Mouse (Mus musculus) kidney, postnatal 36 days (tissue): ENCODE data around the gene Stap2.

Source experiments
- DNase-seq, 2 experiments: peaks; one replicate each; pipeline ENCODE4 v3.0.0; 2021 to 2022; ENCODE audit warnings: mixed read lengths in 2 of 2

Gene Stap2

DNA sequence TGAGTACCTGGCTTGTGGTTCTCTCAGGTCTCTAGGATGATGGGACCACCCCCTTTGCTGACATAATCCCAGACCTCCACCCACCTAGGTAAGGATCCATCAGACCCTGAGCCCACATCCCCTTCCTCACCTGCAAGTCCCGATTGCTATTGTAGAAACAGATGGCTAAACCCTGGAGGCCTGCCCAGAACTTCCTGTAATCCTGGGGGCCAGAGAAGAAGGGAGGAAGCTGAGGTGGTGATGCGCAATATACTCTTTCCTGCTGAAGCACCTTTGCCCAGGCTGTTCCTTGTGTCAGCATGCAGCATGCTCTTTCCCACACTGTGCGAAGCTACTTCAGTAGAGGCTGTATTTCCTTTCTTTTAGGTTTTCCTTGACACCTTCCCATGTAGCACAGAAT is 2.4 kb downstream of the Stap2 start:
- DNase-seq: no peak

DNA sequence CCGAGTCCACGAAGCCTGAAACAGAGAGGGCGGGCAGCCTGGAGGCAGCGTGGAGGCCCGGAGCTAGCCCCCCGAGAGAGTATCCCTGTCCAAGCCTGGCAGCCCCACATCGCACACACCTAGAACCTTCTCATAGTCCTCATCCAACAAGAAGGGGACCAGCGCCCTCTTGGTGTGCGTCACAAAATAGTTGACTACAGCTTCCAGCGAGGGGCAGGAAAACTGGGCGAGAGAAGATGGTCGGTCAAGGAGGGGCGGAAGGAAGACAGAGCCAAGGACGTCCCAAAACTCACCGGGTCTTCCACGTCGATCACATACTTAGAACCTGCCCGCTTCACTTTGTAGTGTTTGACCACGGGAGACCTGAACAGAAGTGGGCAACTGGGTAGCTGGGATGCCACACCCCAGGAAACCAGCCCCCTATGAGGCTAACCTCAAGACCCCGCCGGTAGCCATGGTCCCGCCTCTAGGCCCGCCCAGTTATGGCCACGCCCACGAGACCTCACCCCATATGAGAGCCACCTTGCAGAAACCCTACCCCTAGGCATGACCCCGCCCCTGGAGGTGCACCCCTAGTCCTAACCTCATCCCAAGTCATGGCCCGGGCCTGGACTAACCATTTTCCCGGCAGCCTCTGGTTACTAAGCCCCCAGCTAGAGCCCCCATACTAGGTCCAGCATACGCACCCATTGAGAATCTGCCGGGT is 5.4 kb downstream of the Stap2 start:
- DNase-seq: no peak

DNA sequence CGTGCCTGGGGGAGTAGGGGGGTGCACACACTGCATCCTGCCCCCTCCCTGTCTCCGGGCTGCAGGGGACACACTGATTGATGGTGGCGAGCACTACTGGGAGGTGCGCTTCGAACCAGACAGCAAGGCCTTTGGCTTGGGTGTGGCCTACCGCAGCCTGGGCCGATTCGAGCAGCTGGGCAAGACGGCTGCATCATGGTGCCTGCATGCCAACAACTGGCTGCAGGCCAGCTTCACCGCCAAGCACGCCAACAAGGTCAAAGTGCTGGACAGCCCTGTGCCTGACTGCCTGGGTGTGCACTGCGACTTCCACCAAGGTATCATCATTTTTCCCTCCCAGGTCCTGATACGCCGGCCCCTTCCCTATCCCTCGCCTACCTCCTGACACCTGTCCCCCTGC is 9.4 kb downstream of the Stap2 start:
- peak; percentile 76 to 85 for DNase-seq

DNA sequence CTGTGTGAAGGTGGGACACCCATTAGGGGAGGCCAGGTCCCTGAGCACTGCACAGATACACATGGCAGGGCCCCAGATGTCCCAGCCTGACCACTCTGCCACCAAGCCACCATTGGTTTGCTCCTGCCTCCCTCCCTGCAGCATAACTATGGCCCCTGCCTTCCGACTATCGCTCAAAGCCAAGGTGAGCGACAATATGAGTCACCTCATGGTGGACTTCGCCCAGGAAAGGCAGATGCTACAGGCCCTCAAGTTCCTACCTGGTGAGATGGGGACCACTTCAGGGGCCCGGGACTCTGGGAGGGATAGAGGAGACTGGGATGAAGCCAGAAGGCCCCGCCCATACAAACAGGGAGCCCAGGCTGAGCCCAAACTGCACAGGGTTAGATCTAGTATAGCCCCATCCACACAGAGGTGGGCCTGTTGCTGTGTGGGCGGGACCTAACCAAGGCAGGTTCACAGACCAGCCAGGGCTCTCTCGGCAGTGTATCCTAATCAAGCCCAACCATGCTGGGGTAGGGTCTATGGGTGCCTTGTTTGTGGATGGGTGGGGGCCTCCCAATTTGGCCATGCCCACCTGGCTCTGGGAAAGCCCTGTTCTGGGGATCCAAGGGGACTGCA is 15.0 kb downstream of the Stap2 start:
- no peak for DNase-seq

DNA sequence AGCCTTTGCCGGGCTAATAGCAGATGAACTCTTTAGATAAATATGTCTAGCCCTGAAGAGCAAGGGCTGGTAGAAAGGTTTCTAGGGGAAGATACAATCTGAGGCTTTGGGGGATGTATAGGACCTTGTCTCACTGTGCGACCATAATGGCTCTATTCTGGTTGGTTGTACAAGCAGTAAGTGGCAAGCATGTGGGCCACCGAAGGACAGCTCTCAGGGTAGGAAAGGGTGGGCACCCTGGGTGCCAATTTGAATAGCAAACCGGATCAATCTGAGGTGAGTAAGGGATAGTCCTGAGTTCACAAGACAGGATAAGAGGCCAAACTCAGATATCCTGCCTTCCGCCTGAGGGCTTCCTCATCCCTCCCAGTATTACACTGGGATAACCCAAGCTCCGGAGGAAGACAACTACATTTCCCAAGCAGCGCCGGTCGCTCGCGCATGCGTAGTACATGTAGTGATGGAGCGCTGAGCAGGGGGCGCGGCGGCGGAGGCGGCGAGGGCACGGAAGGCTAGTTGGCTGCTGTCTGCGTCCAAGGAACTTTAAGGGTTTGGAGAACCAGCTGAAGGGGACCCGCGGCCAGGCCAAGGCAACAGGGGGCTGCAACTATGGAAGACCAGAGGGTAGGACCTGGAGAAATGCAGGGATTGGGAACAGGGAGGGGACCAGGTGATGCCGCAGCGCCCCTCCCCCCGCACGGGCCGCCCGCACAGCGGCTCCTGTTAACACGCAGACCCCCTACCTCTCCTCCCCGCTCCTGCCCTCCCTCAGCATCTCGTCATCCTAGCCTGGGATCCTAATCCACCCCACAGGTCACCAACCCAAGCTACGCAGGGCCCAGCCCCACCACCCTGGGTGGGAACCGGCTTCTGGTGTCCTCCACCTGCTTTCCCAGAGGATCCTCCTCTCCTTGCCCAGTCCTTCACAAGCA is 19.1 kb downstream of the Stap2 start, which contains the start of gene Fsd1:
TSS of gene Fsd1 (plus strand) at position 480 of the 932 bp plus-strand sequence.
- peak in 1 of 2 experiments; percentile 59 for DNase-seq

DNA sequence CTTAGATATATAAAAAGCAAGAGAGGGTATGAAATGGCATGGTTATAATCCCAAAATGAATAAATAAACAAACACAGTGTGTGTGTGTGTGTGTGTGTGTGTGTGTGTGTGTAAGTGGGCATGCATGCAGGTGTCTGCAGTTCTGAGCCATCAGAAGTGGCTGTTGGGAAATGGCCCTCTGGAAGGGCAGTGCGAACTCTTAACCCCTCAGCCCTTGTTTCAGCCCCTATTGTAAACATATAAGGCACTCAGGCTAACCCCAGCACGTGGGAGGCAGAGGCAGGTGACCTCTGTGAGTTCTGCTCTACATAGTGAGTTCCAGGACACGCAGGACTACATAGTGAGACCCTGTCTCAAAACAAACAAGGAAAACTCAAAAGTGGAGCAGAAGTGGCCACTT is 28.1 kb downstream of the Stap2 start:
- no peak for DNase-seq

DNA sequence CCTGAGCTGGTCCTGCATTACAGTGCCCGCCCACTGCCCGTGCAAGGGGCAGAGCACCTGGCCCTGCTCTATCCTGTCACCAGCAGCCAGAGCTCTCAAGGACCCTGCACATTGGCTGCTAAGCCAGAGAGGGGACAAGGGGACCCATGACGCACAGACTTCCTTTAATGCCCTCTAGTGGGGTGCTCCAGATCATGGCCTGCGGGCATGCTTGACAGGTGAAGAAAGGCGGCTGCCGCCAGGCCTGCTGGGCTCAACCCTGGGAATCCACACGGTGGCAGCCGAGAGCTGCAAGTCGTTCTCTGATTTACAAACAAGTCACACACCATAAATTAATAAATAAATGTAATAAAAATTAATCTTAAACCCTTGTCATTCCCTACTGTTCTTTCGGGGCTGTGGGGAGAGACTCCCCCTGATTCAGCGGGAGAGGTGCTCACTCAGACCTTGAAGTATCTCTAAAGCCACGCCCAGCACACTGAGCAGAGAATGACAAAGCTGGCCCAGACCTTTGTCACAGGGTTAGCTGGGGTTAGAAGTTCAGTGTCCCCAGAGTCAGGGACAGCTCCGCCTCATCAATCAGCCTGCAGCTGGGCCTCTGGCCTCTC is 29.0 kb downstream of the Stap2 start:
- peak; percentile 78 to 92 for DNase-seq

DNA sequence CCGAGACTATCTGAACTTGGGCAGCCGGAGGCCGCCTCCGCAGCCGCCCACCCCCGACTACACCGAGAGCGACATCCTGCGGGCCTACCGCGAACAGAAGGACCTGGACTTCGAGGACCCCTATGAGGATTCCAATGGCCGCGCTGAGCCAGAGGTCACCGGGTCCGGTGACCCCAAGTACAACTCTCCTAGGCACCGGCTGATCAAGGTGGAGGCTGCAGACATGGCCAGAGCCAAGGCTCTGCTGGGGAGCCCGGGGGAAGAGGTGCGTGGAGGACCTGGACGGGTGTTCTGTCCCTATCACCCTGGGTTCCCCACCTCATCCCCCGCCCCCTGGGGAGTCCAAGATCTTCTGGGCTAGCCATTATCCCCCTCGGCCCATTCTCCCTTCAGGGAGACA is 33.9 kb downstream of the Stap2 start:
- no peak for DNase-seq

DNA sequence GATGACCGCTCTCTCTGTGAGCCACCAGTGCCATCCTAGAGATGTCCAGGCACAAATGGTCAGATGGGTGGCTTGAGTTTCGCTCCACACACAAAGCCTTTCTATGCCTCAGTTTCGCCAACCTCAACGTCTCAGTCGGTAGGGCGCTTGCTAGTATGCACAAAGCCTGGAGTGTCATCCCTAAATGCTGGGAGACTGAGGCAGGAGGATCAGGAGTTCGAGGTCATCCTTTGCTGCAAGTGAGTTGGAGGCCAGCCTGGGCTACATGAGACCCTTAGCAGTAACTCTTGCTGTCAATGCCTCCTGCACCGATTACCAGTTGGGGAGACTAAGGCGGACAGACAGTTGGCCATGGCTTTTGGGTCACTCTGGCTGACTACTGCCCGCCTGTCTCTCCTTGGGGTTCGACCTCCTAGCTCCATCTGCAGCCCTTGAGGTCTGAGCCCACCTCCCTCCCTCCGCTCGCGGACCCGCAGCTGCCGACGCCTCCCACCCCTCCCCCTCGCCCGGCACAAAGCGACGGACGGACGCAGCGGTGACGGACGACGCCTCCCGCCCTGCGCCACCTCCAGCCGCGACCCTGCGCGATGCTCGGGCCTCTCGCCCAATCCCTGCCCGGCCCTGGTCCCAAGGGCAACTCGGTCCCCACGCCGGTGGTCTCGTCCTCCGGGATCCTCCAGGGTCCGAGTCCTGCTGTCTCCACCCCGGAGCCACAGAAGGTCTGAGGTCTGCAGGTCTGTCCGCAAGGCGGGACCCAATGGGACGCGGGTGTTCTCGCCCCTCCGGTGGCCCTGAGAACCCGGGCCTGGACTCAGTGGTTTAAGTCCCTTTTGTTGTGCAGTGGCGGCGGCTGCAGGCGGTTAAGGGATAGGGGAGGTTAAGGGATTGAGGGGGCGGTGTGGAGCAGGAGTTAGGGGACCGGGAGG is 35.2 kb downstream of the Stap2 start, which contains the start of gene Shd:
TSS of gene Shd (plus strand) at position 502 of the 926 bp plus-strand sequence.
- DNase-seq: peak in 1 of 2 experiments; percentile 48

DNA sequence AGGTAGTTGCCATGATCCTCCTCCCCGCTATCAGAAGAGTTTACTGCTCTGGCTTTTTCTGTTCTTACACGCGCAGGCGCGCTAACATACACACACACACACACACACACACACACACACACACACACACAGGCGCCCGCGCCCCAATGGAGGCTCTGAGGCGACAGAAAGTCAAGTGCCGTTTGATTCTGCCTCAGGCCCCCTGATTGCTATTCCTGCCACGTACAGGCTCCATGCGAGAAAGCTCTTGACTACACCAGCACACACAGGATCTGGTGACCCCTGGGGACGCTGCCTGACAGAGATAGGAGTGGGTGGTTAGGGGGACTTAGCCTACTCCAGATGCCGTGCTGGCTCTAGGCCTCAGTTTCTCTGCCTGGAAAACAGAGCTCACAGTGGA is 35.8 kb downstream of the Stap2 start:
- peak; percentile 62 for DNase-seq

DNA sequence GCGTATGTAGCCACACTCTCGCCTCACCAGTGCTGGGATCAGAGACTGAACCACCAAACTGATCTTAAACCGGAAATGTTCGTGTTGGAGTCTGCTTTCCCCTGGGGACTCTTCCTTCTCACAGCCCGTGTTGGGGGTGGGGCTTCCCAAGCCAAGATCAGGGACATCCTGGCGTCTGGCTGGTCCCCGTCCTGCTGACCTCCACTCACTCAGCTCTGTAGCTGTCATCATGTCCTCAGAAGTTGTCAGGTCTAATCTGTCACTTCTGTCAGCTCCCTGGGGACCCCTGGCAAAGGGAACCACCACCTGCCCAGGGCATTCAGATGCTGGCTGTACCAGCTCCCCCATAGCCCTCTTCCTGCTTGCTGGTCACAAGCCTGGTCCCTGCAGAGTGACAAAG is 37.2 kb downstream of the Stap2 start:
- DNase-seq: peak; percentile 50 to 63

DNA sequence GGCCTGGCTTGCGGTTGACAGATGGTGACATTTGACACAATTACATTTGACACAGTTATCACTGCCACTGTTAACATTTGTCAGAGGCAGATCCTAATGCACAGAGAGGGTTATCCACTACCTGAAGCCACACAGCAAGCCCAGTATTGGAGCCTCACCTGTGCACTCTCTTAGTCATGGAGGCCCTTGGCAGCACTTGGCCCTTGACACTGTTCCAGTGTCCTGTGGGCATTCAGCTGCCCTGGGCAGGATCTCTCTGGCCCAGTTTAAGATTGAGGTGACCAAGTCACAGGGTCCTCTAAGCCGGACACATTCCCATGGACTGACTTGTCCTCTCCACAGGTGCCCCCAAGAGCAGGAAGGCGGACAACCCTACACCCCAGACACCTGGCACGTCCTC is 38.2 kb downstream of the Stap2 start:
- DNase-seq: no peak

DNA sequence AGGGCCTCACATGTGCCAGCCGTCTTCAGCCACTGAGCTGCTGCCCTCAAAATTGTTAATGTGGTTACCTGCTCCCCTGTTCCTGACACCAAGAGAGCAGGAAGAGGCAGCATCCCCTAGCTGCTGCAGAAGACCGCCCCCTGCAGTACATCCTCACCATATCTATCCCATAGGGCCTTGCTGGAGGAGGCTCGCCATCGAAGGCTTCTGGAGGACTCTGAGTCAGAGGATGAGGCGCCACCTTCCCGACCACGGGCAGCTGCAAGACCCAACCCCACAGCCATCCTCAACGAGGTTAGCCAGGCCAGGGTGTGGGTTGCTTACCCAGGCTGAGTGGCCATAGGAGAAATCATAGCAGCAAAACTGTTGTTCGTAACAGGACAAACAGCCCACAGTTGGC is 40.4 kb downstream of the Stap2 start:
- DNase-seq: no peak

DNA sequence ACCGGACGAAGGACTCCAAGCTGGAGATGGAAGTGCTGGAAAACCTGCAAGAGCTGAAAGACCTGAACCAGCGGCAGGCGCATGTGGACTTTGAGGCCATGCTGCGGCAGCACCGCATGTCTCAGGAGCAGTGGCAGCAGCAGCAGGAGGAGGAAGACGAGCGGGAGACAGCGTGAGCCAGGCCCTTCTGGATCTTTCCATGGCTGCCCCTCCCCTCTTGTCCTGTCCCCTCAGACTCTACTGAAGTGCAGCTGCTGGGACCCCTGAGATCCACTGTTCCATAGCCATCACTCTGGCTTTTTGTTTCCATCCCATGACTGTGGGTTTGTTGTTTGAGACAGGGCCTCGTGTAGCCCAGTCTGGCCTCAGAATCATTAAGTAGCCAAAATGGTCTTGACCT is 40.9 kb downstream of the Stap2 start:
- peak in 1 of 2 experiments; percentile 0 for DNase-seq

DNA sequence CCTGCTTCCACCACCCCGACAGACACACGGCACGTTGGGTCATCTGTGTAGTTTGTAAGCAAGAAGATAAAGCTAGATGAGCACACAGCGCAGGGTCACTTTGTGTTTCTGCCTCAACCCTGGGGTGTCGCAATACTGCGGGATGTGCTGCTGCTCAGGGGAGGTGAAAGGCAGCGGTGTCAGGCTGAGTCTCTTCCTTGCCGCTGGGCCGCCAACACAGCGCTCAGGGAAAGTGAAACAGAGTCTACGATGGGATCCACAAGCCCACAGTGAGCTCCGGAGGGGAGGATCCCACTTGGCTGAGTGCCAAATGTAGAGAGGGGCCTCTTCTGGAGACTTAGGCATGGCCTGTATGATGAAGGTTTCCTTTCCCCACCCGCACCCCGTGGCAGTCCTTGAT is 42.2 kb downstream of the Stap2 start:
- DNase-seq: peak in 1 of 2 experiments; percentile 1

DNA sequence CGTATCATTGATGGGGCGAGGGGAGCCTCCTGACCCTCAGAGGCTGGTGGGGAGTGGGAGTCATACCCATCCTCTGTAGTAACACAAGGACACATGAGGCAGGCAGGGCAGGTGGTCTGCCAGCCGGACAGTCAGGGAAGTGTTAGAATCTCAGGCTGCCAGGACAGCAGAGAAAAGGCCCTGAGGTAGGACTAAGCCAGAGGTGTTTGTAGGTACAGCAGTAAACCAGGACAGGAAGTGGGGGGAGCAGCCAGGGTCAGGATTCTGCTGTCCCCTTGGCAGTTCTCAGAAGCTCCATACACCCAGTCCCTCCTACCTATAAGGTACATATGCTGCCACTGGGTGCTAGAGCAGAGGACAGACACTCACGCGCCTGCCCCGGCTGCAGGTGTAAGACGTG is 43.8 kb downstream of the Stap2 start:
- peak in 1 of 2 experiments; percentile 0 for DNase-seq

DNA sequence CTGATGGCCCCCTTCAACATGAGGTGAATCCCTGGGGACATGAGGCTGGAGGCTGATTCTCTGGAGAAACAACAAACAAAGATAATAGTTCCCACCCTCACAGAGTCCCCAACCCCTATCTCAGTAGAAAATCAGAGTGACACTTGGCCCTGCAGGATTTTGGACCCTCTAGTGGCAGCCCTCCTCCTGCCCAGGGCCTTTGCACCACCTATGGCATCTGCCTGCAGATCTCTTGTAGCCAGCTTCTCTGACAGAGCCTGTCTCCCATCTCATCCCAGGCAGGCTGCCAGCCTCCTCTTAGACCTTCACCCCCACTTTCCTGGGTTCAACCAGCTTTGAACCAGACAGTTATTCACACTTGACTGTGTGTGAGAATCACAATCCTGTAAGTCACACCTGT is 44.6 kb downstream of the Stap2 start:
- DNase-seq: peak in 1 of 2 experiments; percentile 2

DNA sequence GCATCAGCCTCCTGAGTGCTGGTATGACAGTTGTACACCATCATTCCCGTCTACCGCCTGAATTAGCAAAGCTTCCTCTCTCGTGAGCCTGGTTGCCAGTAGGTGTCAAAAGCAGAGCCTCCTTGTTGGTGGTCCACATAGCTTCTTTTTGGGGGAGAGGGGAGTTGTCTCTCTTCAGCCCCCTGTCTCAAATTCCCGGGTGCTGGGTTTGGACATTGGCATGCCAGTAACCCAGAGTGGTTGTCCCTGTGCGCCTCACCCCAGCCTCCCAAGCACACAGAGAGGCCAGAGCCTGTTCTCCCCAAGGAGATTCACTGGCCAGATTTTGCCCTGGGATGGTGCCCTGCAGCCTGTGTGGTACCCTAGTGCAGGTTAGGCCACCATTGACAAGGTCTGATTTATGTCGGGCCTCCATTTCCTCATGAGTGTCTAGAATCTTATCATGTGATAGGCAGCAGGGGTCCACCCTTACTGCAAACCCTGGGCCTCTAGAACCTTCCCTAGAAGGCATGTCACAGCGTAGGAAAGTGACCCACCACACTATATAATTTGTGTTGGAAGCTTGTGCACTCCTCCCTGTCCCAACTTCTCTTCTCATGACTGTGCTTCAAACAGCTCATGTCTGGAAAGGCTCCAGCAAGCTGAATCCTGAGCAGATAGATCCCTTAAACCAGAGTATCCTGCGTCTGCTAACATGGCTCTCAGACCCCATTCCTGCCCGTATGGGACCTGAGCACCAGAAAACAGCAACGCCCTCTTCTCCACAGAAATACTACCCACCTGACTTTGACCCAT is 45.2 kb downstream of the Stap2 start:
- DNase-seq: peak in 1 of 2 experiments; percentile 2

DNA sequence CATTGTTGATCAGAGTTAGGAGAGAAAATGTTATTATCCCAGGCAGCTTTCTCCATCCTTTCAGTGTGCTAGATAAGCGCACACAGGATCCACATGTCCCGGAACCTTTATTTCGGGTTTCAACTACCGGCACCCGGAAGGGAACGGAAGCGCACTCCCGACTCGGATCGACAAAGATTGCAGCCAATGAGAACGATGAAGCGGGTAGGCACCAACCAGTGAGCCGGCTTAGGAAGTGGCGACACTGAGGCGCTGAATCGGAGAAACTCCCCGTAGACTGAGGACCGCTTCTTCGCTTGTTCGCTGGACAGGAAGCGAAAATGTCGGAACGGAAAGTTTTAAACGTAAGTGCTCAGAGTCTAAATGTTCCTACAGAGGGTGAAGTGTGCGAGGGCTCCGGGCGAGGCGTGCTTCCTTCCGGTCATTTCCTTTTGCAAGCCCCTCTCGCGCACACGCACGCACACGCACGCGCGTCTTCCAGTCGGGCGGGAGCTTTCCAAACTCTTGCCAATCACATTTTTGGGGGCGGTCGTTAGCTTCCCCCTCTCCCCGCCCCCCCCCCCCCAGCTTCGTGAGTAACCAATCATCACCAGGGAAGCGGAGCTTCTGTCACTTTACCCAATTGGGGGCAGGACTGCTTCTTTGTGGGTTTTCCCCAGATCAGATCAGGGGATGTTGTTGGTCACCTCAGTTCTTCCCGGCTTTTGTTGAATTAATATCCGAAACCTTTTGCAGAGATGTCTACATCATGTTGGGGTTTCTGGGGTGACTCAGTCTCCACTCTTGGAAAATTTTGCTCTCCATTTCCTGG is 46.3 kb downstream of the Stap2 start, which contains the start of gene Yju2:
TSS of gene Yju2 (plus strand) at position 182 of the 811 bp plus-strand sequence.
- DNase-seq: peak; percentile 93 to 95

DNA sequence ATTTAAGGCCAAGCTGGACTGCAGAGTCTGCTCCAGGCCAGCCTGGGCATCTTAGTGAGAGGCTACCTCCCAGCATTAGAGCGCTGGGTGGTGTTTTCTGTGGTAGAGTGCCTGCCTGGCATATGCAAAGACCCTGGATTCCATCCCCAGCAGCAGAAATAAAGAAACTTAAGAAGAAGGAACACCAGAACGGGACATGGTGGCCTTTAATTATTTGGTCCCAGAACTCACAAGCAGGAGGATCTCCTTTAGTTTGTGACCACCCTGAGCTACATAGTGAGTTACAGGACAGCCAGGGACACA is 46.8 kb downstream of the Stap2 start:
- no peak for DNase-seq
